Mouse (Mus musculus) E14TG2a.4 (cell line): ENCODE data around the gene Odaph.

ENCODE experiments used
- CTCF ChIP-seq: conservative IDR thresholded peaks from 2 replicates; pipeline ENCODE4 v1.5.1; 2014; ENCODE audit warnings: low read length
- POU5F1 ChIP-seq: IDR thresholded peaks from 2 replicates; pipeline ENCODE4 v1.6.1; 2014; ENCODE audit warnings: low read length, borderline replicate concordance

DNA sequence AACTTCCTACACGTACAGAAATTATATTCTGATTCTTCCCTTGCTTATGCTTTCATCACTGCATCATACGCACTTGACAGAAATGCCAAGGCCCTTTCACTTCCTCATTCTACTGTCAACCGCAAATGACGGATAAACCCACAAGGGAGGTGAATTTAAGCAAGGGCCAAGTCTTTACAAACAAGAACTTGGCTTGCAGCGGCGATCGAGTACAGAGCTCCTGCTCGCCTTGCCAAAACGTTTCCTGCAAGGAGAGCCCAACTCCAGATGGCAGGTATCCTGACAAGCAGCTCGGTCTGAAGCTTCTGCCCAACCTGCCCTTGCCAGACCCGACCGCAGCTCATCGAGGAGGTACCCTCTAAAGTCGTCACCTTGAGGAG, 25.0 kb upstream of the Odaph start:
- no peak for TF ChIP-seq CTCF
- no peak for TF ChIP-seq POU5F1
